Mouse (Mus musculus) forebrain, embryonic 10.5 days (tissue): ENCODE measurements around the gene Apcs. TPM values are rescaled to one million over a fixed set of nuclear protein-coding genes. Genes with fewer than 3 reads are reported as not detected.

Source experiments
- DNase-seq: peaks from one replicate; pipeline ENCODE4 v3.0.0-alpha.2; 2017; ENCODE audit warnings: low spot score; ENCODE audit errors: extremely low spot score
- H3K27ac ChIP-seq: fragments of 300-500 bp; sonication (generic); 2 replicates; pipeline ENCODE4 v1.5.1; 2016; ENCODE audit warnings: mild to moderate bottlenecking
- H3K27me3 ChIP-seq: fragments of 300-500 bp; sonication (generic); 2 replicates; pipeline ENCODE4 v1.6.1; 2016; ENCODE audit warnings: mild to moderate bottlenecking; ENCODE audit not compliant: poor library complexity, severe bottlenecking
- H3K36me3 ChIP-seq: fragments of 300-500 bp; sonication (generic); replicated peaks from 2 replicates; pipeline ENCODE4 v1.6.1; 2016; ENCODE audit warnings: mild to moderate bottlenecking, moderate library complexity
- H3K4me1 ChIP-seq: fragments of 300-500 bp; sonication (generic); 2 replicates; pipeline ENCODE4 v1.6.1; 2016
- H3K4me3 ChIP-seq: fragments of 300-500 bp; sonication (generic); 2 replicates; pipeline ENCODE4 v1.5.1; 2016; ENCODE audit warnings: mild to moderate bottlenecking, moderate library complexity
- H3K9me3 ChIP-seq: fragments of 300-500 bp; sonication (generic); 2 replicates; pipeline ENCODE4 v1.6.1; 2016; ENCODE audit warnings: mild to moderate bottlenecking, moderate library complexity
- WGBS: fragments of 180-500 bp; shearing (Covaris S2); methylation state at CpG from one replicate; pipeline ENCODE4 v1.1.7; 2016; 5-methylcytosine and 5-hydroxymethylcytosine counted together
- polyA plus RNA-seq: library from polyadenylated mRNA; unstranded; fragments of >200 nt; fragmentation: Nextera tagmentation; extraction: Ambion mirVana; gene quantifications from 2 replicates; pipeline ENCODE4 v1.2.1, GENCODE M21; 2016

Gene Apcs
- not detected in 2 replicates for polyA plus RNA-seq

GRCm38 (mm10) chr1:172894777-172895357, at the start of gene Apcs:
Gene Apcs, minus strand, starts transcription at chr1:172895041.
- no peak for DNase-seq
- Histone ChIP-seq H3K9me3 (no peaks in the 10 kb centered on the region), H3K27me3 (no peaks in the 10 kb centered on the region), H3K27ac (no peak within 1 kb of the TSS), H3K4me1 (no peaks in the 10 kb centered on the region), H3K36me3 (no peaks in the 10 kb centered on the region), H3K4me3 (no peak within 1 kb of the TSS)
- 77% methylated on average over 2 of the region's 2 CpGs for WGBS

GRCm38 (mm10) chr1:172932197-172932596, 37.4 kb upstream of the Apcs start:
- no peak for DNase-seq
- H3K4me3 ChIP-seq, result no peak overlapping the region
- H3K27me3 ChIP-seq, result no peaks in the 10 kb centered on the region
- no peaks in the 10 kb centered on the region for H3K4me1 ChIP-seq
- 94% methylated on average over 2 of the region's 2 CpGs for WGBS
- H3K9me3 ChIP-seq, result no peaks in the 10 kb centered on the region
- H3K36me3 ChIP-seq, result no peaks in the 10 kb centered on the region
- no peak overlapping the region for H3K27ac ChIP-seq

GRCm38 (mm10) chr1:172918450-172918849, 23.6 kb upstream of the Apcs start:
- 88% methylated on average over 2 of the region's 2 CpGs for WGBS

GRCm38 (mm10) chr1:172917115-172917514, 22.3 kb upstream of the Apcs start:
- no peaks in the 10 kb centered on the region for H3K36me3 ChIP-seq
- no peaks in the 10 kb centered on the region for H3K27me3 ChIP-seq
- H3K27ac ChIP-seq, result no peak overlapping the region
- H3K9me3 ChIP-seq, result no peaks in the 10 kb centered on the region
- DNase-seq, result no peak
- 89% methylated on average over 1 of the region's 1 CpGs for WGBS
- no peaks in the 10 kb centered on the region for H3K4me1 ChIP-seq
- H3K4me3 ChIP-seq, result no peak overlapping the region

More at GRCm38 (mm10) chr1:172918450-172918849, 23.6 kb upstream of the Apcs start:
- DNase-seq, result no peak
- no peaks in the 10 kb centered on the region for H3K9me3 ChIP-seq
- no peaks in the 10 kb centered on the region for H3K36me3 ChIP-seq
- no peaks in the 10 kb centered on the region for H3K27me3 ChIP-seq
- H3K27ac ChIP-seq, result no peak overlapping the region
- H3K4me1 ChIP-seq, result no peaks in the 10 kb centered on the region
- no peak overlapping the region for H3K4me3 ChIP-seq

- no peak for DNase-seq
- Histone ChIP-seq H3K9me3 (no peaks in the 10 kb centered on the region), H3K27me3 (no peaks in the 10 kb centered on the region), H3K4me3 (no peak overlapping the region), H3K27ac (no peak overlapping the region), H3K4me1 (no peaks in the 10 kb centered on the region), H3K36me3 (no peaks in the 10 kb centered on the region)
Observed at GRCm38 (mm10) chr1:172903313-172903712, 8.5 kb upstream of the Apcs start.

- 83% methylated on average over 2 of the region's 2 CpGs for WGBS
- Histone ChIP-seq H3K4me1 (no peaks in the 10 kb centered on the region), H3K9me3 (no peaks in the 10 kb centered on the region), H3K4me3 (no peak overlapping the region), H3K27ac (no peak overlapping the region), H3K36me3 (no peaks in the 10 kb centered on the region), H3K27me3 (no peaks in the 10 kb centered on the region)
- no peak for DNase-seq
Observed at GRCm38 (mm10) chr1:172895435-172895834, 594 bp upstream of the Apcs start.

- H3K36me3 ChIP-seq, result no peaks in the 10 kb centered on the region
- peaks cover 4% of the 10 kb centered on the region; the same call in 1 of the 2 replicates for H3K4me1 ChIP-seq
- H3K27me3 ChIP-seq, result no peaks in the 10 kb centered on the region
- 62% methylated on average over 1 of the region's 1 CpGs for WGBS
- H3K4me3 ChIP-seq, result no peak overlapping the region
- DNase-seq, result no peak
- H3K27ac ChIP-seq, result no peak overlapping the region
- H3K9me3 ChIP-seq, result no peaks in the 10 kb centered on the region
Observed at GRCm38 (mm10) chr1:172876675-172877074, 18.2 kb downstream of the Apcs start.

- Histone ChIP-seq H3K27ac (no peak overlapping the region), H3K4me1 (peaks cover 4% of the 10 kb centered on the region; the same call in 1 of the 2 replicates), H3K9me3 (no peaks in the 10 kb centered on the region), H3K4me3 (no peak overlapping the region), H3K27me3 (no peaks in the 10 kb centered on the region), H3K36me3 (no peaks in the 10 kb centered on the region)
- no peak for DNase-seq
- WGBS, result 89% methylated on average over 4 of the region's 4 CpGs
Observed at GRCm38 (mm10) chr1:172875265-172875664, 19.6 kb downstream of the Apcs start.

GRCm38 (mm10) chr1:172848171-172848570, 46.7 kb downstream of the Apcs start:
- Histone ChIP-seq H3K36me3 (no peaks in the 10 kb centered on the region), H3K4me3 (no peak overlapping the region), H3K9me3 (no peaks in the 10 kb centered on the region), H3K4me1 (no peaks in the 10 kb centered on the region), H3K27ac (no peak overlapping the region), H3K27me3 (no peaks in the 10 kb centered on the region)
- whole genome bisulfite sequencing, result 93% methylated on average over 2 of the region's 2 CpGs
- DNase-seq, result no peak

GRCm38 (mm10) chr1:172847044-172847761, 47.6 kb downstream of the Apcs start:
- no peaks in the 10 kb centered on the region for H3K36me3 ChIP-seq
- no peaks in the 10 kb centered on the region for H3K4me1 ChIP-seq
- H3K4me3 ChIP-seq, result no peak overlapping the region
- no peaks in the 10 kb centered on the region for H3K27me3 ChIP-seq
- no peak overlapping the region for H3K27ac ChIP-seq
- no peak for DNase-seq
- no peaks in the 10 kb centered on the region for H3K9me3 ChIP-seq
- 91% methylated on average over 2 of the region's 2 CpGs for WGBS

Other genes with a start within 250 kb of the Apcs start
- not detected in 2 replicates for gene Crp, start 197.0 kb downstream of the Apcs start, polyA plus RNA-seq
- gene Olfr16, start 55.4 kb upstream of the Apcs start, polyA plus RNA-seq, result not detected in 2 replicates
- not detected in 2 replicates for gene Olfr1408, start 242.3 kb upstream of the Apcs start, polyA plus RNA-seq